Mouse (Mus musculus): ENCODE data around the gene Ercc2. TPM values are rescaled to one million over a fixed set of nuclear protein-coding genes. Genes with fewer than 3 reads are reported as not detected.
A peak's percentile ranks its signal among the peaks of the same experiment; 100 is the strongest.

Ercc2 gene
- polyA plus RNA-seq, 1 experiment, result 28.5 TPM

GRCm38 (mm10) chr7:19361720-19362119, 20.1 kb upstream of the Ercc2 start:
- Histone ChIP-seq H3K4me1 (ENCODE audit: control insufficient read depth, insufficient read depth, low read length) (peaks cover 1% of the 10 kb centered on the region), H3K9me3 (replicated peaks; ENCODE audit: control insufficient read depth, insufficient read depth, low read length, poor library complexity, severe bottlenecking) (no peaks in the 10 kb centered on the region), H3K27me3 (ENCODE audit: control insufficient read depth, insufficient read depth, low read length, poor library complexity, severe bottlenecking) (no peaks in the 10 kb centered on the region), H3K27ac (ENCODE audit: insufficient read depth, low read length) (no peak overlapping the region), H3K4me3 (ENCODE audit: low read depth, low read length) (peak overlapping the region; percentile 87), H3K36me3 (ENCODE audit: control insufficient read depth, insufficient read depth, low read length, poor library complexity, severe bottlenecking) (peaks cover 4% of the 10 kb centered on the region), H3K9ac (ENCODE audit: low read depth, poor library complexity, severe bottlenecking) (peak overlapping the region; percentile 61)
- TF ChIP-seq EP300 (IDR thresholded peaks at IDR 0.05; ENCODE audit: insufficient read depth, low read depth, low read length) (no peak), CTCF (IDR thresholded peaks at IDR 0.05; ENCODE audit: low read depth, low read length) (peak; percentile 86)

- no peak overlapping the region for H3K4me3 ChIP-seq (ENCODE audit: low read depth, low read length)
- no peaks in the 10 kb centered on the region; the same call in 1 of the 2 replicates for H3K36me3 ChIP-seq (ENCODE audit: control insufficient read depth, insufficient read depth, low read length, poor library complexity, severe bottlenecking)
- TF ChIP-seq CTCF (IDR thresholded peaks at IDR 0.05; ENCODE audit: low read depth, low read length) (no peak), EP300 (IDR thresholded peaks at IDR 0.05; ENCODE audit: insufficient read depth, low read depth, low read length) (no peak), POLR2A (IDR thresholded peaks at IDR 0.05; ENCODE audit: insufficient read depth, low read length) (no peak)
- H3K27me3 ChIP-seq (ENCODE audit: control insufficient read depth, insufficient read depth, low read length, poor library complexity, severe bottlenecking), result no peaks in the 10 kb centered on the region
- no peaks in the 10 kb centered on the region for H3K9me3 ChIP-seq (replicated peaks; ENCODE audit: control insufficient read depth, insufficient read depth, low read length, poor library complexity, severe bottlenecking)
- 0 out of 2 replicates have a peak overlapping the region, but pooled peaks have one; percentile 61 for H3K9ac ChIP-seq (ENCODE audit: low read depth, poor library complexity, severe bottlenecking)
- peaks cover 1% of the 10 kb centered on the region for H3K4me1 ChIP-seq (ENCODE audit: control insufficient read depth, insufficient read depth, low read length)
- H3K27ac ChIP-seq (ENCODE audit: insufficient read depth, low read length), result no peak overlapping the region
Measured at GRCm38 (mm10) chr7:19362276-19362675, 19.5 kb upstream of the Ercc2 start.

- H3K4me3 ChIP-seq (ENCODE audit: low read depth, low read length), result no peak overlapping the region
Measured at GRCm38 (mm10) chr7:19363881-19364280, 17.9 kb upstream of the Ercc2 start.

GRCm38 (mm10) chr7:19365376-19365775, 16.4 kb upstream of the Ercc2 start:
- Histone ChIP-seq H3K36me3 (ENCODE audit: control insufficient read depth, insufficient read depth, low read length, poor library complexity, severe bottlenecking) (no peaks in the 10 kb centered on the region), H3K27me3 (ENCODE audit: control insufficient read depth, insufficient read depth, low read length, poor library complexity, severe bottlenecking) (no peaks in the 10 kb centered on the region), H3K9me3 (replicated peaks; ENCODE audit: control insufficient read depth, insufficient read depth, low read length, poor library complexity, severe bottlenecking) (no peaks in the 10 kb centered on the region), H3K27ac (ENCODE audit: insufficient read depth, low read length) (no peak overlapping the region), H3K4me3 (ENCODE audit: low read depth, low read length) (no peak overlapping the region), H3K9ac (ENCODE audit: low read depth, poor library complexity, severe bottlenecking) (no peak overlapping the region), H3K4me1 (ENCODE audit: control insufficient read depth, insufficient read depth, low read length) (peaks cover 1% of the 10 kb centered on the region)
- TF ChIP-seq EP300 (IDR thresholded peaks at IDR 0.05; ENCODE audit: insufficient read depth, low read depth, low read length), result no peak
- TF ChIP-seq CTCF (IDR thresholded peaks at IDR 0.05; ENCODE audit: low read depth, low read length), result no peak
- TF ChIP-seq POLR2A (IDR thresholded peaks at IDR 0.05; ENCODE audit: insufficient read depth, low read length), result no peak

More at GRCm38 (mm10) chr7:19363881-19364280, 17.9 kb upstream of the Ercc2 start:
- Histone ChIP-seq H3K9ac (ENCODE audit: low read depth, poor library complexity, severe bottlenecking) (no peak overlapping the region), H3K27ac (ENCODE audit: insufficient read depth, low read length) (no peak overlapping the region), H3K27me3 (ENCODE audit: control insufficient read depth, insufficient read depth, low read length, poor library complexity, severe bottlenecking) (no peaks in the 10 kb centered on the region), H3K4me1 (ENCODE audit: control insufficient read depth, insufficient read depth, low read length) (peaks cover 1% of the 10 kb centered on the region), H3K36me3 (ENCODE audit: control insufficient read depth, insufficient read depth, low read length, poor library complexity, severe bottlenecking) (no peaks in the 10 kb centered on the region), H3K9me3 (replicated peaks; ENCODE audit: control insufficient read depth, insufficient read depth, low read length, poor library complexity, severe bottlenecking) (no peaks in the 10 kb centered on the region)
- TF ChIP-seq POLR2A (IDR thresholded peaks at IDR 0.05; ENCODE audit: insufficient read depth, low read length) (no peak), EP300 (IDR thresholded peaks at IDR 0.05; ENCODE audit: insufficient read depth, low read depth, low read length) (0 out of 2 replicates have a peak, but pooled peaks have one; percentile 27), CTCF (IDR thresholded peaks at IDR 0.05; ENCODE audit: low read depth, low read length) (peak; percentile 91)

GRCm38 (mm10) chr7:19368380-19368779, 13.4 kb upstream of the Ercc2 start:
- Histone ChIP-seq H3K9me3 (replicated peaks; ENCODE audit: control insufficient read depth, insufficient read depth, low read length, poor library complexity, severe bottlenecking) (no peaks in the 10 kb centered on the region), H3K9ac (ENCODE audit: low read depth, poor library complexity, severe bottlenecking) (no peak overlapping the region), H3K36me3 (ENCODE audit: control insufficient read depth, insufficient read depth, low read length, poor library complexity, severe bottlenecking) (no peaks in the 10 kb centered on the region), H3K27ac (ENCODE audit: insufficient read depth, low read length) (no peak overlapping the region), H3K27me3 (ENCODE audit: control insufficient read depth, insufficient read depth, low read length, poor library complexity, severe bottlenecking) (no peaks in the 10 kb centered on the region), H3K4me3 (ENCODE audit: low read depth, low read length) (no peak overlapping the region), H3K4me1 (ENCODE audit: control insufficient read depth, insufficient read depth, low read length) (no peaks in the 10 kb centered on the region)
- no peak for TF ChIP-seq CTCF (IDR thresholded peaks at IDR 0.05; ENCODE audit: low read depth, low read length)
- no peak for TF ChIP-seq EP300 (IDR thresholded peaks at IDR 0.05; ENCODE audit: insufficient read depth, low read depth, low read length)
- no peak for TF ChIP-seq POLR2A (IDR thresholded peaks at IDR 0.05; ENCODE audit: insufficient read depth, low read length)

GRCm38 (mm10) chr7:19369823-19370425, 11.9 kb upstream of the Ercc2 start:
- Histone ChIP-seq H3K4me3 (ENCODE audit: low read depth, low read length) (0 out of 2 replicates have a peak overlapping the region, but pooled peaks have one; percentile 10), H3K9ac (ENCODE audit: low read depth, poor library complexity, severe bottlenecking) (peak overlapping the region; percentile 43)

More at GRCm38 (mm10) chr7:19369823-19370425, 11.9 kb upstream of the Ercc2 start:
- TF ChIP-seq CTCF (IDR thresholded peaks at IDR 0.05; ENCODE audit: low read depth, low read length) (peak; percentile 72), POLR2A (IDR thresholded peaks at IDR 0.05; ENCODE audit: insufficient read depth, low read length) (no peak), EP300 (IDR thresholded peaks at IDR 0.05; ENCODE audit: insufficient read depth, low read depth, low read length) (no peak)
- Histone ChIP-seq H3K27ac (ENCODE audit: insufficient read depth, low read length) (no peak overlapping the region), H3K4me1 (ENCODE audit: control insufficient read depth, insufficient read depth, low read length) (no peaks in the 10 kb centered on the region), H3K36me3 (ENCODE audit: control insufficient read depth, insufficient read depth, low read length, poor library complexity, severe bottlenecking) (no peaks in the 10 kb centered on the region), H3K9me3 (replicated peaks; ENCODE audit: control insufficient read depth, insufficient read depth, low read length, poor library complexity, severe bottlenecking) (no peaks in the 10 kb centered on the region), H3K27me3 (ENCODE audit: control insufficient read depth, insufficient read depth, low read length, poor library complexity, severe bottlenecking) (no peaks in the 10 kb centered on the region)

All from ES-Bruce4 (cell line).